Mouse (Mus musculus) pancreas, adult 10 weeks (tissue): ENCODE data around the gene Olfr1241. TPM values are rescaled to one million over a fixed set of nuclear protein-coding genes. Genes with fewer than 3 reads are reported as not detected.

ENCODE experiments used
- polyA plus RNA-seq: library from polyadenylated mRNA; stranded (reverse); fragments of 350-450 nt; fragmentation: Illumina TruSeq; extraction: RNeasy Lipid Tissue Mini Kit (QIAGEN cat#74804); gene quantifications from one replicate; pipeline ENCODE4 v1.2.3, GENCODE M21; 2015; ENCODE audit warnings: low read depth, low replicate concordance; ENCODE audit not compliant: insufficient read depth

Gene Olfr1241
- polyA plus RNA-seq = not detected

DNA sequence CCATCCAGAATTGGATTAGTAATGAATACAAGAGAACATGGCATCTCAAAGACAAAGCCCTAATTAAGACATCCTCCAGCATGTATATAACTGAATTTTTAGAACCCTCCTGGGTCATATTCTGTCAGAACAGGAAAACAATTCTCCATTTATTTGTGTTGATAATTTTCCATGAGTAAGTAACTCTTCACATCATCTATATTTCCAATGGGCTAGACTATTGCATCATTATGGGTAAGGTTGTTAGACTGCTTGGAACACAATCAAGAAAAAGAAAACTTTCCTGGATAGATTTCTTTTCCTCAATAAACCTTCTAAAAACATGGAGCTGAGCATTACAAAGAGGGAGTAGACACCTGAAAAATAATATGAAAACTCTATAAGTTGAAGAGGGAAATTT lies at the start of gene Olfr1241:
Gene Olfr1241 (minus strand): TSS at position 101 of the 400 bp plus-strand sequence.

DNA sequence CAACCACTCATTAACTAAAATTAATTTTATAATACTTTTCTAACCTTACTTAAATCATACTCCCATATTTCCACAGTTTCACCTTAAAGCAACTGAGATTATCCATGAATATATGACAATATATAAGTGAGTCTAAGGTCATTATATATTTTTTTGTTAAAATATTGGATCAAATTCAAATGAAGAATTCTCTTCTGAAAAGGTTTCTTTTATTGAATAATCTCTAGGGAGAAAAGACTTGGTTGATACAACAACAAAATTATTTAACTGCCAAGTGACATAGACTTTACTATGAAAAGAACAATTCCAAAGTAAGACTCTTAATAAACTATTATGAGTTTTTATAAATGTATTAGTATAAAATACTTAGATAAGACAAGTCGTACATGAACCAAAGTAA lies 44.5 kb upstream of the Olfr1241 start, which contains the start of gene Olfr1243:
Gene Olfr1243 (minus strand): TSS at position 101 of the 400 bp plus-strand sequence.

DNA sequence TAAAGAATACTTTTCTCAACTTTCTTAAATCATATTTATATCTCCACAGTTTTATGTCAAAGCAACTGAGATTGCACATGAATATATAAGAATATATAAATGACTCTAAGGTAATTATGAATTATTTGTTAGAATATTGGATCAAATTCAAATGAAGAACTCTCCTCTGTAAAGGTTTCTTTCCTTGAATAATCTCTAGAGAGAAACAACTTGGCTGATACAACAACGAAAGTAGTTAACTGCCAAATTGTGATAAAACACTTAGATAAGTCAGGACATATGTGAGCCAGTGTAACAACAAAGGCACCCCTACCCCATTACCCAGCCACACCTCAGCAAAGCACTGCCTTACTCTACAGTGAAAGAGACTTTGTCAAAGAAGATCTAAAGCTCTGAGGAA lies 11.3 kb upstream of the Olfr1241 start, which contains the start of gene Olfr1242:
Gene Olfr1242 (minus strand): TSS at position 101 of the 400 bp plus-strand sequence.

DNA sequence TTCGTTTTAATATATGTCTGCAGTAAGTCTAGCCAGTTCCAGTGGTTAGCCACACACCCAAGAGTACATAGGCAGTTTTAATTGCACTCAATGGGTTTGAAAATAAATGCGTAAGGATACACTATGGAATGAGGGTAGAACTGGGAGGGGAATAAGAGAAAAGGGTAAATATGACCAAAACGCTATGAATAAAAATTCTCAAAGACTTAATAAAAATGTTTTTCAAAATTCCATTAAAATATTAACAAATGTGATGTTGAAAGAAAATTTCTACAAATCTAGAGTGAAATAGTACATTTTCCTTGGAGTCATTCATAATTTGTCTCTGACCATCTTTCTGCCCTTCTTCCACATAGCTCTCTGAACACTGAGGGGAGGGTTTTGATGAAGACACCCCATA lies 44.0 kb downstream of the Olfr1241 start, which contains the start of gene Olfr1240:
Gene Olfr1240 (minus strand): TSS at position 101 of the 400 bp plus-strand sequence.

Other genes with a start within 250 kb of the Olfr1241 start
- gene Olfr1228, start 233.1 kb downstream of the Olfr1241 start, polyA plus RNA-seq = not detected
- gene Olfr1229, start 199.1 kb downstream of the Olfr1241 start, polyA plus RNA-seq = not detected
- not detected for gene Olfr1230, start 189.9 kb downstream of the Olfr1241 start, polyA plus RNA-seq
- gene Olfr1231, start 180.1 kb downstream of the Olfr1241 start, polyA plus RNA-seq = not detected
- not detected for gene Olfr1232, start 157.5 kb downstream of the Olfr1241 start, polyA plus RNA-seq
- not detected for gene Olfr1233, start 144.7 kb downstream of the Olfr1241 start, polyA plus RNA-seq
- not detected for gene Olfr1234, start 122.3 kb downstream of the Olfr1241 start, polyA plus RNA-seq
- not detected for gene Olfr1238, start 77.5 kb downstream of the Olfr1241 start, polyA plus RNA-seq
- not detected for gene Olfr1239, start 66.7 kb downstream of the Olfr1241 start, polyA plus RNA-seq
- gene Olfr1240, start 44.1 kb downstream of the Olfr1241 start, polyA plus RNA-seq = not detected
- gene Olfr1242, start 11.2 kb upstream of the Olfr1241 start, polyA plus RNA-seq = not detected
- gene Olfr1243, start 44.4 kb upstream of the Olfr1241 start, polyA plus RNA-seq = not detected
- not detected for gene Olfr1245, start 91.3 kb upstream of the Olfr1241 start, polyA plus RNA-seq
- not detected for gene Olfr1246, start 106.0 kb upstream of the Olfr1241 start, polyA plus RNA-seq
- gene Olfr1247, start 127.0 kb upstream of the Olfr1241 start, polyA plus RNA-seq = not detected
- gene Olfr1248, start 131.1 kb upstream of the Olfr1241 start, polyA plus RNA-seq = not detected
- not detected for gene Olfr1249, start 147.9 kb upstream of the Olfr1241 start, polyA plus RNA-seq
- not detected for gene Olfr1250, start 174.3 kb upstream of the Olfr1241 start, polyA plus RNA-seq
- not detected for gene Olfr1251, start 184.8 kb upstream of the Olfr1241 start, polyA plus RNA-seq
- gene Olfr1252, start 237.9 kb upstream of the Olfr1241 start, polyA plus RNA-seq = not detected